Mouse (Mus musculus) erythroblast, embryonic 14.5 days (primary cell): ENCODE results near the gene Cdkn1a.

Experiments
- GATA1 ChIP-seq: IDR thresholded peaks from 2 replicates; pipeline ENCODE4 v1.6.1; 2012; ENCODE audit warnings: low read length, inconsistent platforms, mixed read lengths
- TAL1 ChIP-seq: IDR thresholded peaks from 3 replicates; pipeline ENCODE4 v1.6.1; 2012; ENCODE audit warnings: low read length, inconsistent platforms, mixed read lengths

- TF ChIP-seq GATA1: no peak
- TF ChIP-seq TAL1: no peak
Observed at GRCm38 (mm10) chr17:29047697-29048514, 42.9 kb upstream of the Cdkn1a start.
